Mouse (Mus musculus) lung, adult 2 months (tissue): ENCODE data around the gene Mdga1.

Experiments used
- CTCF ChIP-seq: fragments of 200-500 bp; IDR thresholded peaks from 2 replicates; pipeline ENCODE4 v1.5.1; 2011; ENCODE audit warnings: mild to moderate bottlenecking, low read length, control low read depth; ENCODE audit not compliant: insufficient read depth
- POLR2A ChIP-seq: fragments of 200-500 bp; IDR thresholded peaks from 2 replicates; pipeline ENCODE4 v1.6.1; 2011; ENCODE audit warnings: low read depth, mild to moderate bottlenecking, control low read depth, low read length, borderline replicate concordance; ENCODE audit errors: extremely low read depth

DNA sequence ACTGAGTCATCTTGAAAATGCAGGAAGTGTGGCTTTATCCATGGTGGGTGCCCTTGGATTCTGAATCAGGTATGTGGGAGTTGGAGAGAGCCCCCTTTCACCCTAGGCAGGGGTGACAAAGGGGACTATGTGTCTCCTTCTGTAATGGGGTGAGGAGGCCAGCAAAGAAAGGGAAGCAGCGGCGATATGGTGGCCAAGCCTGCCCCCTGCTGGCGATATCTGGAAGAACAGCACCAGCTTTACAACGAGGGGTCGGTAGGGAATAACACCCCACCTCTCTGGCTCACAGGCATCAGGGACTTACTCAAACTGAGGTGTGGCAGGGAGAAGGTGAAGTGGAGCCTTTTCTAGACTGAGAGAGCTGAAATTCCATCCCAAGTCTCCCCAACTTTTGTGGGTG is 87.0 kb downstream of the Mdga1 start:
- TF ChIP-seq POLR2A = no peak
- TF ChIP-seq CTCF = peak; percentile 93
